Mouse (Mus musculus) testis, postnatal 10 days (tissue): ENCODE data around the gene Gm36210.
A peak's percentile ranks its signal among the peaks of the same experiment; 100 is the strongest.
"Not testable (repeated sequence)": the region's sequence is repeated elsewhere in the genome, so short reads cannot be mapped to it uniquely, and the experiment has no call there.

ENCODE experiments used
- DNase-seq: peaks from one replicate; pipeline ENCODE4 v3.0.0; 2021; ENCODE audit warnings: low spot score

The Gm36210 gene

GRCm38 (mm10) chr7:4879036-4879435 lies 27.3 kb downstream of the Gm36210 start:
- DNase-seq, result not testable (repeated sequence)

- DNase-seq, result peak; percentile 53
Observed at GRCm38 (mm10) chr7:4878186-4878585, 28.1 kb downstream of the Gm36210 start.

GRCm38 (mm10) chr7:4877226-4877625 lies 29.1 kb downstream of the Gm36210 start:
- DNase-seq, result peak; percentile 40

GRCm38 (mm10) chr7:4876753-4877221 lies 29.5 kb downstream of the Gm36210 start, which contains the start of gene Isoc2a:
TSS of gene Isoc2a (plus strand) at chr7:4877153.
- DNase-seq, result peak; percentile 88

- DNase-seq, result peak; percentile 46
Observed at GRCm38 (mm10) chr7:4870133-4870532, 36.2 kb downstream of the Gm36210 start, which contains the start of gene Isoc2b. TSS of gene Isoc2b (minus strand) at chr7:4870258.

- DNase-seq, result no peak
Observed at GRCm38 (mm10) chr7:4866631-4867180, 39.6 kb downstream of the Gm36210 start.

GRCm38 (mm10) chr7:4865579-4866493 lies 40.5 kb downstream of the Gm36210 start:
- peak; percentile 96 for DNase-seq

GRCm38 (mm10) chr7:4865090-4865489 lies 41.2 kb downstream of the Gm36210 start:
- no peak for DNase-seq

- no peak for DNase-seq
Observed at GRCm38 (mm10) chr7:4864130-4864845, 42.0 kb downstream of the Gm36210 start.

- DNase-seq, result no peak
Observed at GRCm38 (mm10) chr7:4863541-4864080, 42.7 kb downstream of the Gm36210 start.

- peak; percentile 87 for DNase-seq
Observed at GRCm38 (mm10) chr7:4863041-4863440, 43.3 kb downstream of the Gm36210 start.

GRCm38 (mm10) chr7:4860926-4861325 lies 45.4 kb downstream of the Gm36210 start:
- not testable (repeated sequence) for DNase-seq

GRCm38 (mm10) chr7:4859418-4859978 lies 46.8 kb downstream of the Gm36210 start:
- DNase-seq, result no peak

- DNase-seq, result peak; percentile 77
Observed at GRCm38 (mm10) chr7:4857321-4857720, 49.0 kb downstream of the Gm36210 start.

- DNase-seq, result no peak
Observed at GRCm38 (mm10) chr7:4856508-4856907, 49.8 kb downstream of the Gm36210 start.

GRCm38 (mm10) chr7:4853613-4854012 lies 52.7 kb downstream of the Gm36210 start:
- DNase-seq, result no peak

- DNase-seq, result peak; percentile 61
Observed at GRCm38 (mm10) chr7:4851315-4851688, 55.0 kb downstream of the Gm36210 start.

- peak; percentile 61 for DNase-seq
Observed at GRCm38 (mm10) chr7:4850621-4851314, 55.5 kb downstream of the Gm36210 start.

GRCm38 (mm10) chr7:4849372-4849771 lies 56.9 kb downstream of the Gm36210 start:
- DNase-seq, result peak; percentile 63
